Mouse (Mus musculus): ENCODE measurements around the gene Cd96. TPM values are rescaled to one million over a fixed set of nuclear protein-coding genes. Genes with fewer than 3 reads are reported as not detected.

The Cd96 gene
- total and polyA plus RNA-seq, 3 experiments, result not detected

DNA sequence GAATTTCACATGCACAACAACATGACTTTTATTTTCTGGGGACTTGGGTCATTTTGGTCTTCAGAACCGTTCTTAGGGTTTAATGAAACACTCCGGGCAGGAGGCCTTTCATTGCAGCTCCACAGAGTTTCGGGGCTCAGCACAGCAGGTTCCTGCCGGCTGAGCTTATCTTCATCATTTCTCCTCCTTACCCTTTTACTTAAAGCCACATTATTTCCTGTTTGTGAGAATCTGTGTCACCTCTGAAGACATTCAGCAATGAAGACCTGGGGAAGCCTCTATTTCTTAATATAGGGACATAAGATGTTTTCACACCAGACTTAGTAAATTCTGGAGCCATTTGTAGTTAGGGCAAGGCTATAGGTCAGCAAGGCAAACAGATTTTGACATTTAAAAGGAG lies 12.6 kb downstream of the Cd96 start:
- no peak for TF ChIP-seq CTCF (IDR thresholded peaks at IDR 0.05; ENCODE audit: low read depth, low read length)
- no peak for TF ChIP-seq POLR2AphosphoS5 (IDR thresholded peaks at IDR 0.05; ENCODE audit: insufficient replicate concordance, low read depth, low read length)
- no peak for TF ChIP-seq GATA2 (IDR thresholded peaks at IDR 0.05; ENCODE audit: borderline replicate concordance, low read depth, low read length)
- no peak for TF ChIP-seq TAL1 (conservative IDR thresholded peaks at IDR 0.05; ENCODE audit: low read depth, low read length)
- no peak for TF ChIP-seq GATA1 (IDR thresholded peaks at IDR 0.05; ENCODE audit: borderline replicate concordance, low read length)
- DNase-seq (ENCODE audit: low spot score), result no peak
- no peak overlapping the region for H3K4me3 ChIP-seq (ENCODE audit: low read depth, low read length)
- H3K27me3 ChIP-seq (ENCODE audit: insufficient read depth, low read length), result no peaks in the 10 kb centered on the region
- H3K9me3 ChIP-seq (replicated peaks), result peaks cover 9% of the 10 kb centered on the region
- no peak for ATAC-seq (ENCODE audit: extremely low read depth, insufficient number of reproducible peaks, low FRiP score, poor library complexity, severe bottlenecking)
- H3K4me1 ChIP-seq (ENCODE audit: insufficient read depth, low read depth, low read length), result no peaks in the 10 kb centered on the region
- H3K36me3 ChIP-seq (replicated peaks), result no peaks in the 10 kb centered on the region

- Histone ChIP-seq H3K4me1 (ENCODE audit: insufficient read depth, low read depth, low read length) (no peaks in the 10 kb centered on the region), H3K27me3 (ENCODE audit: insufficient read depth, low read length) (no peaks in the 10 kb centered on the region), H3K36me3 (replicated peaks) (no peaks in the 10 kb centered on the region), H3K9me3 (replicated peaks) (peaks cover 11% of the 10 kb centered on the region), H3K4me3 (ENCODE audit: low read depth, low read length) (no peak overlapping the region)
- no peak for ATAC-seq (ENCODE audit: extremely low read depth, insufficient number of reproducible peaks, low FRiP score, poor library complexity, severe bottlenecking)
- TF ChIP-seq GATA2 (IDR thresholded peaks at IDR 0.05; ENCODE audit: borderline replicate concordance, low read depth, low read length) (no peak), GATA1 (IDR thresholded peaks at IDR 0.05; ENCODE audit: borderline replicate concordance, low read length) (no peak), TAL1 (conservative IDR thresholded peaks at IDR 0.05; ENCODE audit: low read depth, low read length) (no peak), CTCF (IDR thresholded peaks at IDR 0.05; ENCODE audit: low read depth, low read length) (no peak), POLR2AphosphoS5 (IDR thresholded peaks at IDR 0.05; ENCODE audit: insufficient replicate concordance, low read depth, low read length) (no peak)
- DNase-seq (ENCODE audit: low spot score), result no peak
Observed at GRCm38 (mm10) chr16:46104491-46104890, 15.6 kb downstream of the Cd96 start.

DNA sequence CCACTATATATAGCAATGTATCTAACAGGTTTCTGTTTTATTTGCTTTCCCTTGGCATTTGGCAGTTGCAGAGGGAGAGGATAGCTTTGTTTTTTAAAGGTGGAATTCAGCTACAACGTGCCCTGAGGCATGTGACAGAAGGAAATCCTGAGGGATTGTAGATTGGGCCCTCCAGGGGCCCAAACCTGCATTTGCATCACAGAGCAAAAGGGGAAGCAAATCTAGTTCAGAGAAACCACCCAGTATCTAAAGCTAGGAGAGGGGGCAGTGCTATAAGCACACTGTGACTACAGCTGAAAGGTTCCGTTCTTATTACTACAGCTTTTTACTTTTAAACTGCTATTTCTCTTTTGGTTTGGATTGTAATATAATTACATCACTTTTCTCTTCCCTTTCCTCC lies 18.3 kb downstream of the Cd96 start:
- no peaks in the 10 kb centered on the region for H3K36me3 ChIP-seq (replicated peaks)
- H3K27me3 ChIP-seq (ENCODE audit: insufficient read depth, low read length), result no peaks in the 10 kb centered on the region
- no peaks in the 10 kb centered on the region for H3K4me1 ChIP-seq (ENCODE audit: insufficient read depth, low read depth, low read length)
- no peak overlapping the region for H3K4me3 ChIP-seq (ENCODE audit: low read depth, low read length)
- DNase-seq (ENCODE audit: low spot score) (no peak), ATAC-seq (ENCODE audit: extremely low read depth, insufficient number of reproducible peaks, low FRiP score, poor library complexity, severe bottlenecking) (no peak)
- TF ChIP-seq GATA2 (IDR thresholded peaks at IDR 0.05; ENCODE audit: borderline replicate concordance, low read depth, low read length) (no peak), GATA1 (IDR thresholded peaks at IDR 0.05; ENCODE audit: borderline replicate concordance, low read length) (no peak), TAL1 (conservative IDR thresholded peaks at IDR 0.05; ENCODE audit: low read depth, low read length) (no peak), CTCF (IDR thresholded peaks at IDR 0.05; ENCODE audit: low read depth, low read length) (no peak), POLR2AphosphoS5 (IDR thresholded peaks at IDR 0.05; ENCODE audit: insufficient replicate concordance, low read depth, low read length) (no peak)
- peaks cover 21% of the 10 kb centered on the region for H3K9me3 ChIP-seq (replicated peaks)

- H3K4me3 ChIP-seq (ENCODE audit: low read depth, low read length), result no peak overlapping the region
- no peaks in the 10 kb centered on the region for H3K36me3 ChIP-seq (replicated peaks)
- no peak for ATAC-seq (ENCODE audit: extremely low read depth, insufficient number of reproducible peaks, low FRiP score, poor library complexity, severe bottlenecking)
- TF ChIP-seq POLR2AphosphoS5 (IDR thresholded peaks at IDR 0.05; ENCODE audit: insufficient replicate concordance, low read depth, low read length) (no peak), TAL1 (conservative IDR thresholded peaks at IDR 0.05; ENCODE audit: low read depth, low read length) (no peak), GATA2 (IDR thresholded peaks at IDR 0.05; ENCODE audit: borderline replicate concordance, low read depth, low read length) (no peak), GATA1 (IDR thresholded peaks at IDR 0.05; ENCODE audit: borderline replicate concordance, low read length) (no peak)
- H3K9me3 ChIP-seq (replicated peaks), result peaks cover 18% of the 10 kb centered on the region
- no peaks in the 10 kb centered on the region for H3K27me3 ChIP-seq (ENCODE audit: insufficient read depth, low read length)
- no peak for DNase-seq (ENCODE audit: low spot score)
- no peaks in the 10 kb centered on the region for H3K4me1 ChIP-seq (ENCODE audit: insufficient read depth, low read depth, low read length)
Observed at GRCm38 (mm10) chr16:46100286-46100685, 19.8 kb downstream of the Cd96 start.

DNA sequence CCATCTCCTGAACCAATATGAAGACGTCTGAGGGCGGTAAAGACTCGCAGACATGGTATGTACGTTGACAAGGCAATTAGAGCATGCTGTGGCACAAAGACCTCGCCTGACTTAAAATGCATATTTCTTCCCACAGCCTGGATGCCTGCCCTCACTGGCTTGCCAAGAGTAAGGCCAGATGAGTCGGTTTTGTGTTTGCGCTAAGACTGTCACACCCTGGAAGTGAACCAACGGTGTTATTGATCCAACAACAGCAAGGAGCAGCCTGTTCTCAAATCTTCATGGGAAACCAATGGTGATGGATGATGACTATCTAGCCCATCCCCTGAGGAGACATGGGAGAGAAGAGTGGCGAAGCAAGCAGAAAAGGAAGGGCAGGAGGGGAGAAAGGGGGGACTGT lies 22.6 kb downstream of the Cd96 start:
- no peak for ATAC-seq (ENCODE audit: extremely low read depth, insufficient number of reproducible peaks, low FRiP score, poor library complexity, severe bottlenecking)
- DNase-seq (ENCODE audit: low spot score), result no peak
- no peaks in the 10 kb centered on the region for H3K36me3 ChIP-seq (replicated peaks)
- no peak overlapping the region for H3K4me3 ChIP-seq (ENCODE audit: low read depth, low read length)
- H3K27me3 ChIP-seq (ENCODE audit: insufficient read depth, low read length), result no peaks in the 10 kb centered on the region
- H3K9me3 ChIP-seq (replicated peaks), result peaks cover 13% of the 10 kb centered on the region
- TF ChIP-seq POLR2AphosphoS5 (IDR thresholded peaks at IDR 0.05; ENCODE audit: insufficient replicate concordance, low read depth, low read length) (no peak), TAL1 (conservative IDR thresholded peaks at IDR 0.05; ENCODE audit: low read depth, low read length) (no peak), GATA2 (IDR thresholded peaks at IDR 0.05; ENCODE audit: borderline replicate concordance, low read depth, low read length) (no peak), CTCF (IDR thresholded peaks at IDR 0.05; ENCODE audit: low read depth, low read length) (no peak), GATA1 (IDR thresholded peaks at IDR 0.05; ENCODE audit: borderline replicate concordance, low read length) (no peak)
- H3K4me1 ChIP-seq (ENCODE audit: insufficient read depth, low read depth, low read length), result no peaks in the 10 kb centered on the region

- Histone ChIP-seq H3K36me3 (replicated peaks) (no peaks in the 10 kb centered on the region), H3K9me3 (replicated peaks) (peaks cover 10% of the 10 kb centered on the region), H3K4me3 (ENCODE audit: low read depth, low read length) (no peak overlapping the region), H3K4me1 (ENCODE audit: insufficient read depth, low read depth, low read length) (no peaks in the 10 kb centered on the region), H3K27me3 (ENCODE audit: insufficient read depth, low read length) (no peaks in the 10 kb centered on the region)
- DNase-seq (ENCODE audit: low spot score) (no peak), ATAC-seq (ENCODE audit: extremely low read depth, insufficient number of reproducible peaks, low FRiP score, poor library complexity, severe bottlenecking) (no peak)
- no peak for TF ChIP-seq TAL1 (conservative IDR thresholded peaks at IDR 0.05; ENCODE audit: low read depth, low read length)
- TF ChIP-seq GATA2 (IDR thresholded peaks at IDR 0.05; ENCODE audit: borderline replicate concordance, low read depth, low read length), result no peak
- no peak for TF ChIP-seq GATA1 (IDR thresholded peaks at IDR 0.05; ENCODE audit: borderline replicate concordance, low read length)
- TF ChIP-seq POLR2AphosphoS5 (IDR thresholded peaks at IDR 0.05; ENCODE audit: insufficient replicate concordance, low read depth, low read length), result no peak
- TF ChIP-seq CTCF (IDR thresholded peaks at IDR 0.05; ENCODE audit: low read depth, low read length), result no peak
Observed at GRCm38 (mm10) chr16:46094478-46094877, 25.6 kb downstream of the Cd96 start.

All from G1E (cell line).